Mouse (Mus musculus) embryonic facial prominence, embryonic 10.5 days (tissue): ENCODE data around the gene Mrpl24. TPM values are rescaled to one million over a fixed set of nuclear protein-coding genes. Genes with fewer than 3 reads are reported as not detected.
A peak's percentile ranks its signal among the peaks of the same experiment; 100 is the strongest.

Experiments
- DNase-seq: peaks from one replicate; pipeline ENCODE4 v3.0.0-alpha.2; 2017; ENCODE audit warnings: low spot score
- H3K27ac ChIP-seq: fragments of 300-500 bp; sonication (generic); replicated peaks from 2 replicates; pipeline ENCODE4 v1.5.1; 2016; ENCODE audit warnings: mild to moderate bottlenecking
- H3K27me3 ChIP-seq: fragments of 300-500 bp; sonication (generic); replicated peaks from 2 replicates; pipeline ENCODE4 v1.6.1; 2016; ENCODE audit warnings: low read depth, mild to moderate bottlenecking; ENCODE audit not compliant: poor library complexity, severe bottlenecking
- H3K36me3 ChIP-seq: fragments of 300-500 bp; sonication (generic); replicated peaks from 2 replicates; pipeline ENCODE4 v1.6.1; 2016; ENCODE audit warnings: mild to moderate bottlenecking, moderate library complexity
- H3K4me1 ChIP-seq: fragments of 300-500 bp; sonication (generic); 2 replicates; pipeline ENCODE4 v1.6.1; 2016
- H3K4me3 ChIP-seq: fragments of 300-500 bp; sonication (generic); 2 replicates; pipeline ENCODE4 v1.5.1; 2016; ENCODE audit warnings: mild to moderate bottlenecking, moderate library complexity
- H3K9me3 ChIP-seq: fragments of 300-500 bp; sonication (generic); 2 replicates; pipeline ENCODE4 v1.6.1; 2016; ENCODE audit warnings: mild to moderate bottlenecking
- WGBS: fragments of 180-500 bp; shearing (Covaris S2); methylation state at CpG from one replicate; pipeline ENCODE4 v1.1.7; 2016; 5-methylcytosine and 5-hydroxymethylcytosine counted together
- polyA plus RNA-seq: library from polyadenylated mRNA; unstranded; fragments of >200 nt; fragmentation: Nextera tagmentation; extraction: Ambion mirVana; gene quantifications from 2 replicates; pipeline ENCODE4 v1.2.1, GENCODE M21; 2016

Gene Mrpl24
- polyA plus RNA-seq, 1 experiment from 2014 or later, result 79.3 TPM

- WGBS, result 94% methylated on average over 1 of the region's 1 CpGs
- H3K36me3 ChIP-seq, result peaks cover 57% of the 10 kb centered on the region
- no peaks in the 10 kb centered on the region for H3K27me3 ChIP-seq
- H3K9me3 ChIP-seq, result no peaks in the 10 kb centered on the region
- H3K4me3 ChIP-seq, result no peak overlapping the region
- H3K4me1 ChIP-seq, result peaks cover 13% of the 10 kb centered on the region
- no peak for DNase-seq
- no peak overlapping the region for H3K27ac ChIP-seq
Observed at GRCm38 (mm10) chr3:87916990-87917389, 2.3 kb upstream of the Mrpl24 start.

- Histone ChIP-seq H3K9me3 (no peaks in the 10 kb centered on the region), H3K27me3 (no peaks in the 10 kb centered on the region), H3K27ac (no peak overlapping the region), H3K4me3 (peak overlapping the region; percentile 66; the same call in 1 of the 2 replicates), H3K4me1 (peaks cover 10% of the 10 kb centered on the region), H3K36me3 (peaks cover 63% of the 10 kb centered on the region)
- no peak for DNase-seq
- 92% methylated on average over 1 of the region's 1 CpGs for WGBS
Observed at GRCm38 (mm10) chr3:87918551-87918950, 755 bp upstream of the Mrpl24 start.

GRCm38 (mm10) chr3:87920270-87920943 lies 1.1 kb downstream of the Mrpl24 start:
- Histone ChIP-seq H3K27ac (0 out of 2 replicates have a peak overlapping the region, but pooled peaks have one; percentile 84), H3K36me3 (peaks cover 63% of the 10 kb centered on the region), H3K9me3 (no peaks in the 10 kb centered on the region), H3K4me3 (peak overlapping the region; percentile 66), H3K27me3 (no peaks in the 10 kb centered on the region), H3K4me1 (peaks cover 10% of the 10 kb centered on the region)
- no peak for DNase-seq
- WGBS, result 67% methylated on average over 9 of the region's 9 CpGs

- DNase-seq, result no peak
- 90% methylated on average over 7 of the region's 7 CpGs for WGBS
- H3K36me3 ChIP-seq, result peaks cover 65% of the 10 kb centered on the region
Observed at GRCm38 (mm10) chr3:87924996-87925395, 5.7 kb downstream of the Mrpl24 start.

GRCm38 (mm10) chr3:87927452-87927851 lies 8.1 kb downstream of the Mrpl24 start:
- no peaks in the 10 kb centered on the region for H3K27me3 ChIP-seq
- H3K4me1 ChIP-seq, result peaks cover 32% of the 10 kb centered on the region
- no peak overlapping the region for H3K27ac ChIP-seq
- no peak for DNase-seq
- no peaks in the 10 kb centered on the region for H3K9me3 ChIP-seq
- no peak overlapping the region for H3K4me3 ChIP-seq
- H3K36me3 ChIP-seq, result peaks cover 69% of the 10 kb centered on the region
- 95% methylated on average over 5 of the region's 5 CpGs for WGBS

More at GRCm38 (mm10) chr3:87924996-87925395, 5.7 kb downstream of the Mrpl24 start:
- peaks cover 19% of the 10 kb centered on the region for H3K4me1 ChIP-seq
- H3K9me3 ChIP-seq, result no peaks in the 10 kb centered on the region
- H3K27me3 ChIP-seq, result no peaks in the 10 kb centered on the region
- no peak overlapping the region for H3K27ac ChIP-seq
- no peak overlapping the region for H3K4me3 ChIP-seq

GRCm38 (mm10) chr3:87929341-87930077 lies 10.2 kb downstream of the Mrpl24 start:
- WGBS, result 9% methylated on average over 26 of the region's 26 CpGs
- Histone ChIP-seq H3K9me3 (no peaks in the 10 kb centered on the region), H3K27ac (peak overlapping the region; percentile 95), H3K27me3 (no peaks in the 10 kb centered on the region), H3K4me3 (peak overlapping the region; percentile 96), H3K36me3 (peaks cover 69% of the 10 kb centered on the region), H3K4me1 (peaks cover 37% of the 10 kb centered on the region)
- DNase-seq, result no peak

- Histone ChIP-seq H3K4me1 (peaks cover 40% of the 10 kb centered on the region), H3K9me3 (no peaks in the 10 kb centered on the region), H3K27me3 (no peaks in the 10 kb centered on the region), H3K27ac (peak within 1 kb of the TSS; percentile 95), H3K36me3 (peaks cover 69% of the 10 kb centered on the region), H3K4me3 (peak within 1 kb of the TSS; percentile 96)
- peak; percentile 98 for DNase-seq
- WGBS, result under 1% methylated on average over 78 of the region's 78 CpGs
Observed at GRCm38 (mm10) chr3:87930078-87930795, 10.9 kb downstream of the Mrpl24 start, which contains the start of the genes Isg20l2 and Rrnad1. Isg20l2 (plus strand) TSS chr3:87930314. Rrnad1 (minus strand) TSS chr3:87930717.

- 84% methylated on average over 5 of the region's 5 CpGs for WGBS
- Histone ChIP-seq H3K4me3 (no peak overlapping the region), H3K9me3 (no peaks in the 10 kb centered on the region), H3K4me1 (peaks cover 39% of the 10 kb centered on the region), H3K36me3 (peaks cover 80% of the 10 kb centered on the region), H3K27ac (no peak overlapping the region), H3K27me3 (no peaks in the 10 kb centered on the region)
- DNase-seq, result no peak
Observed at GRCm38 (mm10) chr3:87934026-87934425, 14.7 kb downstream of the Mrpl24 start.

- Histone ChIP-seq H3K36me3 (peaks cover 84% of the 10 kb centered on the region), H3K4me1 (peaks cover 35% of the 10 kb centered on the region), H3K27me3 (no peaks in the 10 kb centered on the region), H3K27ac (no peak overlapping the region), H3K9me3 (no peaks in the 10 kb centered on the region), H3K4me3 (0 out of 2 replicates have a peak overlapping the region, but pooled peaks have one; percentile 3)
- no peak for DNase-seq
- 75% methylated on average over 4 of the region's 4 CpGs for WGBS
Observed at GRCm38 (mm10) chr3:87934501-87934900, 15.2 kb downstream of the Mrpl24 start.

- no peak overlapping the region for H3K27ac ChIP-seq
- H3K9me3 ChIP-seq, result no peaks in the 10 kb centered on the region
- DNase-seq, result no peak
- H3K4me3 ChIP-seq, result no peak overlapping the region
- 80% methylated on average over 4 of the region's 4 CpGs for WGBS
- H3K27me3 ChIP-seq, result no peaks in the 10 kb centered on the region
- H3K36me3 ChIP-seq, result peaks cover 91% of the 10 kb centered on the region
- H3K4me1 ChIP-seq, result peaks cover 31% of the 10 kb centered on the region
Observed at GRCm38 (mm10) chr3:87935201-87935600, 15.9 kb downstream of the Mrpl24 start.

GRCm38 (mm10) chr3:87935776-87936175 lies 16.5 kb downstream of the Mrpl24 start:
- 97% methylated on average over 2 of the region's 2 CpGs for WGBS
- Histone ChIP-seq H3K36me3 (peaks cover 97% of the 10 kb centered on the region), H3K4me1 (peaks cover 29% of the 10 kb centered on the region), H3K4me3 (no peak overlapping the region), H3K27me3 (no peaks in the 10 kb centered on the region), H3K27ac (peak overlapping the region; percentile 31; the same call in 1 of the 2 replicates), H3K9me3 (no peaks in the 10 kb centered on the region)
- peak; percentile 89 for DNase-seq

GRCm38 (mm10) chr3:87940611-87941010 lies 21.3 kb downstream of the Mrpl24 start:
- no peaks in the 10 kb centered on the region for H3K27me3 ChIP-seq
- peaks cover 89% of the 10 kb centered on the region for H3K36me3 ChIP-seq
- no peaks in the 10 kb centered on the region for H3K9me3 ChIP-seq
- 74% methylated on average over 5 of the region's 5 CpGs for WGBS
- H3K4me1 ChIP-seq, result peaks cover 22% of the 10 kb centered on the region
- DNase-seq, result no peak
- no peak overlapping the region for H3K27ac ChIP-seq
- no peak overlapping the region for H3K4me3 ChIP-seq
